Mouse (Mus musculus) granulocyte monocyte progenitor cell, adult 5-6 weeks (primary cell): Measurements from ENCODE around the gene Chn2. TPM values are rescaled to one million over a fixed set of nuclear protein-coding genes. Genes with fewer than 3 reads are reported as not detected.

Source experiments
- ATAC-seq: replicated peaks from 2 replicates; pipeline ENCODE4 v1.8.0; 2016; ENCODE audit warnings: mild to moderate bottlenecking, moderate TSS enrichment, inconsistent platforms; ENCODE audit not compliant: poor library complexity, severe bottlenecking
- total RNA-seq, 2 experiments: library from RNA; stranded (forward) in 1 of 2; stranded (reverse) in 1 of 2; fragments of 200-712, 200-1000 nt in 1 of 2; fragments of >200 nt in 1 of 2; fragmentation: Nextera tagmentation in 1 of 2; gene quantifications; 2 replicates each; pipeline ENCODE4 v1.2.3; 2014 to 2017

The Chn2 gene
- total RNA-seq, 2 experiments from 2014 or later: 11.2 to 13.6 TPM

GRCm38 (mm10) chr6:54325246-54325885, 286.0 kb downstream of the Chn2 start, which contains the start of gene Prr15:
Gene Prr15, plus strand, starts transcription at chr6:54325835.
- ATAC-seq: no peak

DNA sequence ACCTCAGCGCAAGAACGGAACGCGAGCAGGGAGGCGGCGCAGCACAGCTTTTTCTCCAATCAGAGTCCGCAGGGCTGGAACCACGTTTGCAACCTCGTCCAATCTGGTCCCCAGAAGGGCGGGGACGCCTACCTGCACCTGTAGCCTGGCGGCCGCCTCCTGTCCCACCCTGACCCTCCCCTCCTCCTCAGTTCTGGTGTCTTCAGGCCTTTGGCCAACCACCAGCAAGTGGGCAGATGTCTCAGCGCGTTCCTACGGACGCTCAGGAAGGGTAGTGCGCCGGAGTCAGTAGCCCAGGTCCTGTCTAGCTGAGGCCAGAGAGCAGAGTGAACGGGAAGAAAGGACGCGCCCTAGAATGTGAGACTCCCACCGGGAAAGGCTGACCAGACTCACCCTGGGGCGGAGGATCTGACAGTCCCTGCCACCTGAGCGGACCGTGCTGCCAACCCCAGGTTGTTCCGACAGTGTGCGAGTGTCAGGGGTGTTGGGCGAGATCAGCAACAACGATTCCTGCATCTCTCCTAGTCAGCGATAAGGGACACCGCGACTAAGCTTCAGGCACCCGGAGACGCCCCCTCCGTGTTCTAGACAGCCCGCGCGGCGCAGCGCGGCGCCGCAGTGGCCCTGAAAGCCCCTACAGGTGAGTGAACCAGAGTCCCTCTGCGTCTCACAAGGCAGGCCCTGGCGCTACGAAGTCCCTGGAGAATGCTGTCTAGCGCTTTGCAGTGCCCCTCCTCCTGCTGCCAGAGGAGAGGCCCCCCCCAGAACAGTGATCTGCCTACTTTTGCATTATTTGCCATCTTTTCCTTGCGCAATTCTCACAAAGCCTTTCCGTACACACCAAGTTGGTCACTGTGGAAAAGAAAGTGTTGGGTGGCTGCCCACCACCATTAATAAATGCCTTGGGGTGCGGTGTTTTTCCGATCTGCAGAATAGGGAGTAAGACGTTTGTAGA, 287.6 kb downstream of the Chn2 start:
- peak; percentile 40 for ATAC-seq

- peak; percentile 75 for ATAC-seq
These were observed 288.3 kb downstream of the Chn2 start for GRCm38 (mm10) chr6:54327626-54328003.

- no peak for ATAC-seq
These were observed 289.4 kb downstream of the Chn2 start for GRCm38 (mm10) chr6:54328783-54329182.

GRCm38 (mm10) chr6:54329598-54329997, 290.2 kb downstream of the Chn2 start:
- no peak for ATAC-seq

DNA sequence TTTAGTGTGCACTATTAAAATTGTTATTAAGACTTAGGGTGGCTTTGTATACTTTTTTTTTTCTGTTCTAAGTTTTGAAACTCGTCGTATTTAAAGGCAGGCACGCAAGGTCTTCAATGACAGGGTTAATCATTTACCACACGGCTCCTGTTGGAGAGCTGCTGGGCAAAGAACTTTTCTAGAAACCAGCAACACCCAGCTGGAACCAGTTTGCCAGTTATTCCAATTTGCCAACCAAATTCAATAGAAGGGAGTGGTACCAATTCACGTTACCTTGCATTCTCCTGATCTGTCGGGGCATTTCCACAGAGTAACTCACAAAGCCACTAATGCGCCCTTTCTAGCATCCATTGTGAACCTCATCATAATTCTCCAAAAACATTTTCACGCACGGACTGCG, 290.8 kb downstream of the Chn2 start:
- ATAC-seq: no peak

DNA sequence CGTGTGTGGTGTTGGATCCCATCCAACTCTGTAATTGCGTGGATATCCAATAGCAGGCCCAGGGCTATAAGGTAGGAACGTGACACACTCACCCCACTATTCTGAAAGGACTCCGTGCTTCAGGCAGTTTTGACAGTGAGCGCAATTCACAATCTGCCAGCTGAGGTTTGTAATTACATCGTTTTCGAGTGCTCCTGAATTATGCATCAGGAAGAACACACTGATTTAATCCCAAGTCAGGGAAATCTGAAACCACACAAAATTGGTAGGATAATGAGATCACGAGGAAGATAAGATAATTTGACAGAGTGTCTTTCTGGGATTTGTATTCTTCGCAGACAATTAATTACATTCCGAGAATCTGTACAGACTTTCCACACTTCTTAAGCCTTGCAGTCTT, 292.4 kb downstream of the Chn2 start:
- no peak for ATAC-seq

DNA sequence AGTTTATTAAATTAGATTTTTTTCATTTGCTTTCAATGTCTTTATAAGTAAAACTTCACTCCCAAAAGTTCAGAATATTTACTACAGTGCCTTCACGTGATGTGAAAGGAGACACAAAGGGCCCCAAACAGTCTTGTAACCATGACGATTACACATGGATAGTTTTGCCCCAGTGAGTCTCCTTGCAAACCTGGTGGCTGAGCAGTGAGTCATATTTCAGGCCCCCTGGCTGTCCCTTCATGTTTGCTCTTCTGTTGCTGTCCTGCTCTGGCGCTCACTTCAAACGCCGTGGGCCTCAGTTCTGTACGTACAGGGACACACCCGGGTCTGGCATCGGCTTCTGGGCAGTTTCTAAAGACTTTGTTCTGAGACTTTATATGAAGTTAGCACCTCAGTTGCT, 292.8 kb downstream of the Chn2 start:
- ATAC-seq: no peak

DNA sequence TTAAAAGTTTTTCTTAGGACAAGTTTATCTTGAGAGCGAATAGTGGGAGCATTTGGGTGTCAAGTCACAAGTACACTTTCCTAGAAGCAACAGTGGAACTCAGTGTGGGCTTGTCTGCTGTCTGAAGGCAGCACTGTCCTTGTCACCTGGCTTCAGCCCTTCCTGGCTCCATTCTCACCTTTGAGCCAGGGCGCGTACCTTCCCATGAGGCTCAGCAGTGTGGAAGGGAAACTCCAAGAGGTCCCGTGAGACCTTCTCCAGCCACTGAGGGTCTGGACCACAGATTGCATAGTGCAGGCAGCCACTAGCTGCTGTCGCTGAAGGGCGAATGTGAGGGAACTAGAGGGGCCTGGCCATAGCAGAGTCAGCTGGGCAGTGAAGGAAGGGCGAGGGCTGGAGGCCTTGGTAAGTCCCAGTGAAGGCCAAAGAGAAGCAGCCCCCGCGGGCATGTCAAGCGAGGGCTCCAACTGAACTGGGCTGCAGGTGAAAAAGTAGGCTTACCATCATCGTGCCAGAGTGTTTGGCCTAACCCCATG, 293.8 kb downstream of the Chn2 start:
- no peak for ATAC-seq

DNA sequence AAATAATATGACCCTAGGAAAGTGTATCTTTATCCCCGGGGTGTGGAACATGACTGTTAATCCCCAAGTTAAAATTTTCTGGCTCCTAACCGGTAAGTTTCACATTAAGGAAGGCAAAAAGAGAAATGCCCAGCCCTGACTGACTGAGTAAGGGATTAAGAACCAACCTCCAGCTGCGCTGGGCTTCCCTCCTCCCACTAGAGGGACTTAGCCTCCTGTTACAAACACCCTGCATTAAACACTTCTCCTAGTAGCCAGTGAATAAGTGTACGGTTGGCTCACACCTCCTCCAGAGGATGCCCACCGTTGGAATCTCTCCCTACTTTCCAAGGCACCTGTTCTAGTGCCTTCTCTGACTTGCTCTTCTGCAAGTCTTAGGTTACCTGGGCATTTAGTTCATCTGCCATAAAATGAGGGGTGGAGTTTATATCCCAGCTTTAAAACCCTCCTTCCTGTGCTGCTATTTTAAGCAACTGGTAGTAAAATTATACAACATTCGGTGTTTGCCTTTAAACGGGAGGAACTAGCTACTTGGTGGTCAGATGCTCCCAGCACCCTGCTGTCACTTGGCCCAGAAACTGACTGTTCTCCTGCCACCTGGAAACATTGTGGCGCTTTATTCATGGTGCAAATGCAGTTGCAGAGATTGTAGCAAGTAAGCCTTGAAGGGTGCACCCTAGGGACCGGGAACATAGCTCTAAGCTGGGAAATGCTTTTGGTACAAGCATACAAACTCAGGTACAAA, 294.5 kb downstream of the Chn2 start:
- ATAC-seq: no peak

- ATAC-seq: no peak
These were observed 298.0 kb downstream of the Chn2 start for GRCm38 (mm10) chr6:54337321-54337720.

GRCm38 (mm10) chr6:54341133-54341532, 301.8 kb downstream of the Chn2 start:
- ATAC-seq: no peak

DNA sequence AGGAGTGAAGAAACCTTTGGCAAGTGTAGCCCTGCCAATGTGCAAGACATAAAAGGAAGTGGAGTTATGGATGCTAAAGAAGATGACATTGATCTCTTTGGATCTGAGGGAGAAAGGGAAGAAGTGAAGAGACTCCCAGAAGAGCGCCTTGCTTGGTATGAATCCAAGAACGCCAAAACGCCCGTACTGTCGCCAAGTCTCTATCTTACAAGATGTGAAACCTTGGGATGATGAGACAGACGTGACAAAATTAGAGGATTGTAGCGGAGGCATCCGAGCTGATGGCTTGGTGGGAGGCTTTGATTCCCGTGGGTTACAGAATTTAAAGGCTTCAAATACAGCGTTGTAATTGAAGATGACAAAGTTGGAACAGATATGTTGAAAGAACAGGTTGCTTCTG, 302.9 kb downstream of the Chn2 start:
- no peak for ATAC-seq

Other genes with a start within 250 kb of the Chn2 start
- gene Tril, start 218.7 kb upstream of the Chn2 start, total RNA-seq (2014; fragmentation: Nextera tagmentation): not detected in 2 replicates
- not detected in 2 replicates for gene Tril, start 218.7 kb upstream of the Chn2 start, total RNA-seq (2017)
- not detected in 2 replicates for gene Cpvl, start 60.9 kb upstream of the Chn2 start, total RNA-seq (2014; fragmentation: Nextera tagmentation)
- gene Cpvl, start 60.9 kb upstream of the Chn2 start, total RNA-seq (2017): not detected in 2 replicates